Mouse (Mus musculus): ENCODE measurements around the gene Inpp5d. TPM values are rescaled to one million over a fixed set of nuclear protein-coding genes. Genes with fewer than 3 reads are reported as not detected.

Gene Inpp5d
- total RNA-seq, 1 experiment from 2014 or later, result 113 TPM

GRCm38 (mm10) chr1:87645041-87645440 is 24.9 kb downstream of the Inpp5d start:
- ATAC-seq (replicated peaks in 1 of 2; ENCODE audit: insufficient read depth in 1 of 2, low FRiP score in 2 of 2, low TSS enrichment in 1 of 2, low read depth in 1 of 2, poor library complexity in 2 of 2, severe bottlenecking in 2 of 2), result no peak

GRCm38 (mm10) chr1:87645748-87646147 is 25.6 kb downstream of the Inpp5d start:
- 0 out of 4 replicates have a peak, but pooled peaks of 1 of the 2 experiments have one; percentile 3 for ATAC-seq (replicated peaks in 1 of 2; ENCODE audit: insufficient read depth in 1 of 2, low FRiP score in 2 of 2, low TSS enrichment in 1 of 2, low read depth in 1 of 2, poor library complexity in 2 of 2, severe bottlenecking in 2 of 2)

- ATAC-seq (replicated peaks in 1 of 2; ENCODE audit: insufficient read depth in 1 of 2, low FRiP score in 2 of 2, low TSS enrichment in 1 of 2, low read depth in 1 of 2, poor library complexity in 2 of 2, severe bottlenecking in 2 of 2), result no peak
Measured at GRCm38 (mm10) chr1:87647820-87648219, 27.7 kb downstream of the Inpp5d start.

- no peak for ATAC-seq (replicated peaks in 1 of 2; ENCODE audit: insufficient read depth in 1 of 2, low FRiP score in 2 of 2, low TSS enrichment in 1 of 2, low read depth in 1 of 2, poor library complexity in 2 of 2, severe bottlenecking in 2 of 2)
Measured at GRCm38 (mm10) chr1:87648657-87649056, 28.5 kb downstream of the Inpp5d start.

- ATAC-seq (replicated peaks in 1 of 2; ENCODE audit: insufficient read depth in 1 of 2, low FRiP score in 2 of 2, low TSS enrichment in 1 of 2, low read depth in 1 of 2, poor library complexity in 2 of 2, severe bottlenecking in 2 of 2), result no peak
Measured at GRCm38 (mm10) chr1:87649219-87649805, 29.2 kb downstream of the Inpp5d start.

GRCm38 (mm10) chr1:87649958-87650474 is 29.9 kb downstream of the Inpp5d start:
- ATAC-seq (replicated peaks in 1 of 2; ENCODE audit: insufficient read depth in 1 of 2, low FRiP score in 2 of 2, low TSS enrichment in 1 of 2, low read depth in 1 of 2, poor library complexity in 2 of 2, severe bottlenecking in 2 of 2), result no peak

- ATAC-seq (replicated peaks in 1 of 2; ENCODE audit: insufficient read depth in 1 of 2, low FRiP score in 2 of 2, low TSS enrichment in 1 of 2, low read depth in 1 of 2, poor library complexity in 2 of 2, severe bottlenecking in 2 of 2), result peak; percentile 50 to 79
Measured at GRCm38 (mm10) chr1:87650611-87651079, 30.5 kb downstream of the Inpp5d start.

GRCm38 (mm10) chr1:87651436-87651835 is 31.3 kb downstream of the Inpp5d start:
- ATAC-seq (replicated peaks in 1 of 2; ENCODE audit: insufficient read depth in 1 of 2, low FRiP score in 2 of 2, low TSS enrichment in 1 of 2, low read depth in 1 of 2, poor library complexity in 2 of 2, severe bottlenecking in 2 of 2), result no peak

- no peak for ATAC-seq (replicated peaks in 1 of 2; ENCODE audit: insufficient read depth in 1 of 2, low FRiP score in 2 of 2, low TSS enrichment in 1 of 2, low read depth in 1 of 2, poor library complexity in 2 of 2, severe bottlenecking in 2 of 2)
Measured at GRCm38 (mm10) chr1:87655101-87655500, 35.0 kb downstream of the Inpp5d start.

- peak; percentile 39 to 44; a peak in 3 of 4 replicates for ATAC-seq (replicated peaks in 1 of 2; ENCODE audit: insufficient read depth in 1 of 2, low FRiP score in 2 of 2, low TSS enrichment in 1 of 2, low read depth in 1 of 2, poor library complexity in 2 of 2, severe bottlenecking in 2 of 2)
Measured at GRCm38 (mm10) chr1:87658063-87658462, 38.0 kb downstream of the Inpp5d start.

- ATAC-seq (replicated peaks in 1 of 2; ENCODE audit: insufficient read depth in 1 of 2, low FRiP score in 2 of 2, low TSS enrichment in 1 of 2, low read depth in 1 of 2, poor library complexity in 2 of 2, severe bottlenecking in 2 of 2), result no peak
Measured at GRCm38 (mm10) chr1:87658485-87658884, 38.4 kb downstream of the Inpp5d start.

GRCm38 (mm10) chr1:87658937-87659617 is 39.0 kb downstream of the Inpp5d start:
- ATAC-seq (replicated peaks in 1 of 2; ENCODE audit: insufficient read depth in 1 of 2, low FRiP score in 2 of 2, low TSS enrichment in 1 of 2, low read depth in 1 of 2, poor library complexity in 2 of 2, severe bottlenecking in 2 of 2), result peak; percentile 83 to 88

- ATAC-seq (replicated peaks in 1 of 2; ENCODE audit: insufficient read depth in 1 of 2, low FRiP score in 2 of 2, low TSS enrichment in 1 of 2, low read depth in 1 of 2, poor library complexity in 2 of 2, severe bottlenecking in 2 of 2), result peak; percentile 1 to 12; a peak in 1 of 4 replicates
Measured at GRCm38 (mm10) chr1:87659618-87659960, 39.5 kb downstream of the Inpp5d start.

GRCm38 (mm10) chr1:87660740-87661139 is 40.6 kb downstream of the Inpp5d start:
- ATAC-seq (replicated peaks in 1 of 2; ENCODE audit: insufficient read depth in 1 of 2, low FRiP score in 2 of 2, low TSS enrichment in 1 of 2, low read depth in 1 of 2, poor library complexity in 2 of 2, severe bottlenecking in 2 of 2), result no peak

GRCm38 (mm10) chr1:87663992-87664391 is 43.9 kb downstream of the Inpp5d start:
- no peak for ATAC-seq (replicated peaks in 1 of 2; ENCODE audit: insufficient read depth in 1 of 2, low FRiP score in 2 of 2, low TSS enrichment in 1 of 2, low read depth in 1 of 2, poor library complexity in 2 of 2, severe bottlenecking in 2 of 2)

GRCm38 (mm10) chr1:87667006-87667405 is 46.9 kb downstream of the Inpp5d start:
- no peak for ATAC-seq (replicated peaks in 1 of 2; ENCODE audit: insufficient read depth in 1 of 2, low FRiP score in 2 of 2, low TSS enrichment in 1 of 2, low read depth in 1 of 2, poor library complexity in 2 of 2, severe bottlenecking in 2 of 2)

- no peak for ATAC-seq (replicated peaks in 1 of 2; ENCODE audit: insufficient read depth in 1 of 2, low FRiP score in 2 of 2, low TSS enrichment in 1 of 2, low read depth in 1 of 2, poor library complexity in 2 of 2, severe bottlenecking in 2 of 2)
Measured at GRCm38 (mm10) chr1:87668300-87668699, 48.2 kb downstream of the Inpp5d start.

- ATAC-seq (replicated peaks in 1 of 2; ENCODE audit: insufficient read depth in 1 of 2, low FRiP score in 2 of 2, low TSS enrichment in 1 of 2, low read depth in 1 of 2, poor library complexity in 2 of 2, severe bottlenecking in 2 of 2), result no peak
Measured at GRCm38 (mm10) chr1:87671483-87671882, 51.4 kb downstream of the Inpp5d start.

All from hematopoietic stem cell, adult 5-6 weeks (primary cell).